11 mouse cellular contexts compared by ENCODE assay signal in genomic region chr14:30124951-30125690, GRCm38 (mm10).
DNase-seq lines count a peak whose midpoint lies in the region; TF ChIP-seq lines count a peak whose summit lies in the region.
"Had no signal": no experiment of that assay in that cellular context is flagged by ENCODE, and none has a peak within 500 bp of the region (broad histone marks: within the 10 kb centered on the region; RNA-seq: fewer than 3 reads in every experiment).

No protein-coding gene starts in this region.

- H3K36me3 ChIP-seq in thymus, adult 2 months (ENCODE audit: control insufficient read depth, insufficient read depth, low read length), result no peaks in the 10 kb centered on the region
- H3K36me3 ChIP-seq in macrophage (ENCODE audit: inconsistent target), result no peaks in the 10 kb centered on the region
- peaks cover 5% of the 10 kb centered on the region; the same call in 1 of the 2 replicates for H3K36me3 ChIP-seq in heart, embryonic 10.5 days
- H3K36me3 ChIP-seq: midbrain, embryonic 12.5 days had no signal

- no peak for TF ChIP-seq CTCF in gastrocnemius, adult 2 months (IDR thresholded peaks at IDR 0.05)
- no peak for TF ChIP-seq CTCF in thymus, adult 2 months (IDR thresholded peaks at IDR 0.05; ENCODE audit: borderline replicate concordance, control insufficient read depth, extremely low read depth, insufficient read depth, low read length, poor library complexity)

- H3K79me2 ChIP-seq in macrophage (ENCODE audit: inconsistent target), result no peaks in the 10 kb centered on the region

- intact Hi-C loops in gastrocnemius, adult 2 months (cut with DNase I), result no loop called here
- intact Hi-C loops in gastrocnemius, postnatal 14 days (cut with DNase I; ENCODE audit: low total_unique reads), result no loop called here

- H3K4me3 ChIP-seq in gastrocnemius, adult 2 months, result peak overlapping the region; percentile 36
- H3K4me3 ChIP-seq in thymus, adult 2 months (ENCODE audit: control insufficient read depth, insufficient read depth, low read length), result peak overlapping the region; percentile 37
- H3K4me3 ChIP-seq in macrophage (ENCODE audit: inconsistent target), result peak overlapping the region; percentile 26
- H3K4me3 ChIP-seq in heart, embryonic 10.5 days, result no peak overlapping the region
- H3K4me3 ChIP-seq: midbrain, embryonic 12.5 days had no signal

- DNase-seq in gastrocnemius, adult 2 months, result no peak
- DNase-seq in gastrocnemius, postnatal 14 days, result no peak
- peak; percentile 22 for DNase-seq in thymus, adult 2 months
- DNase-seq in thymus, postnatal 10 days (ENCODE audit: low spot score in 2 of 2), result no peak
- peak; percentile 36 for DNase-seq in thymus, postnatal 25 days
- no peak for DNase-seq in adrenal gland, postnatal 4 days (ENCODE audit: low spot score in 2 of 2)
- DNase-seq in heart, embryonic 10.5 days (ENCODE audit: low spot score), result no peak
- DNase-seq: cerebellum, postnatal 14 days; gastrocnemius, postnatal 25 days had no signal

- no peaks in the 10 kb centered on the region for H3K9me3 ChIP-seq in heart, embryonic 10.5 days
- H3K9me3 ChIP-seq: midbrain, embryonic 12.5 days had no signal

- TF ChIP-seq POLR2A in thymus, adult 2 months (IDR thresholded peaks at IDR 0.05; ENCODE audit: control insufficient read depth, extremely low read depth, insufficient read depth, low read length, poor library complexity), result no peak

- H3K27me3 ChIP-seq in thymus, adult 2 months (ENCODE audit: control insufficient read depth, insufficient read depth, low read length), result no peaks in the 10 kb centered on the region
- H3K27me3 ChIP-seq in heart, embryonic 10.5 days (ENCODE audit: insufficient read depth, poor library complexity, severe bottlenecking), result 0 out of 2 replicates have a peak, but pooled peaks cover 4% of the 10 kb centered on the region
- H3K27me3 ChIP-seq: midbrain, embryonic 12.5 days had no signal

- WGBS in thymus, adult 2 months, result 16% methylated on average over 20 of the region's 20 CpGs
- WGBS in macrophage (ENCODE audit: missing documents), result 9% methylated on average over 20 of the region's 20 CpGs
- WGBS in heart, embryonic 10.5 days, result 77% methylated on average over 20 of the region's 20 CpGs

- H3K27ac ChIP-seq in gastrocnemius, adult 2 months, result no peak overlapping the region
- peak overlapping the region; percentile 20; the same call in 1 of the 2 replicates for H3K27ac ChIP-seq in thymus, adult 2 months (ENCODE audit: control insufficient read depth, insufficient read depth, low read length)
- peak overlapping the region; percentile 87 for H3K27ac ChIP-seq in macrophage
- H3K27ac ChIP-seq in heart, embryonic 10.5 days, result no peak overlapping the region
- H3K27ac ChIP-seq: midbrain, embryonic 12.5 days had no signal

- peaks cover 6% of the 10 kb centered on the region for H3K4me1 ChIP-seq in thymus, adult 2 months (replicated peaks; ENCODE audit: control insufficient read depth, insufficient read depth, low read length)
- no peaks in the 10 kb centered on the region for H3K4me1 ChIP-seq in heart, embryonic 10.5 days
- H3K4me1 ChIP-seq: midbrain, embryonic 12.5 days had no signal

Comparison
In these comparisons a context has a peak if more than half of its experiments do, and no peak if none do; other contexts are left out.
1. DNase-seq: peak in thymus, adult 2 months (single experiment) and thymus, postnatal 25 days (single experiment); none in gastrocnemius, adult 2 months (single experiment), gastrocnemius, postnatal 14 days (single experiment), thymus, postnatal 10 days (0 of 2), adrenal gland, postnatal 4 days (0 of 2) and heart, embryonic 10.5 days (single experiment).
2. H3K27ac ChIP-seq: peak in thymus, adult 2 months (single experiment) and macrophage (single experiment); none in gastrocnemius, adult 2 months (single experiment) and heart, embryonic 10.5 days (single experiment).